Mouse (Mus musculus): ENCODE results near the gene Gm16368.
"Not testable (repeated sequence)": the region's sequence is repeated elsewhere in the genome, so short reads cannot be mapped to it uniquely, and the experiment has no call there.

- TF ChIP-seq CTCF (conservative IDR thresholded peaks at IDR 0.05; ENCODE audit: low read length), result not testable (repeated sequence)
- peak; percentile 46; the same call in 1 of the 2 replicates for TF ChIP-seq NANOG (IDR thresholded peaks at IDR 0.05; ENCODE audit: borderline replicate concordance, low read length)
These were observed 38.3 kb upstream of the Gm16368 start for GRCm38 (mm10) chr12:88045226-88045625.
